Mouse (Mus musculus) intestine, embryonic 16.5 days (tissue): Measurements from ENCODE around the gene Sntb2. TPM values are rescaled to one million over a fixed set of nuclear protein-coding genes. Genes with fewer than 3 reads are reported as not detected.
"Not testable (repeated sequence)": the region's sequence is repeated elsewhere in the genome, so short reads cannot be mapped to it uniquely, and the experiment has no call there.

ENCODE experiments used
- ATAC-seq: fragments of 200-750 bp; cut with Nextera tagmentation; 2 replicates; pipeline ENCODE4 v1.8.0; 2017; ENCODE audit warnings: moderate TSS enrichment, moderate library complexity
- H3K27ac ChIP-seq: fragments of 300-500 bp; sonication (generic); 2 replicates; pipeline ENCODE4 v1.5.1; 2014; ENCODE audit warnings: mild to moderate bottlenecking, low read length
- H3K27me3 ChIP-seq: fragments of 300-500 bp; sonication (generic); replicated peaks from 2 replicates; pipeline ENCODE4 v1.6.1; 2014; ENCODE audit warnings: low read length, control low read depth, mixed read lengths; ENCODE audit not compliant: control insufficient read depth, insufficient read depth
- H3K36me3 ChIP-seq: fragments of 300-500 bp; sonication (generic); 2 replicates; pipeline ENCODE4 v1.6.1; 2014; ENCODE audit warnings: low read length, control low read depth; ENCODE audit not compliant: control insufficient read depth, insufficient read depth
- H3K4me1 ChIP-seq: fragments of 300-500 bp; sonication (generic); 2 replicates; pipeline ENCODE4 v1.6.1; 2014; ENCODE audit warnings: low read length, control low read depth, mixed read lengths; ENCODE audit not compliant: control insufficient read depth, insufficient read depth
- H3K4me2 ChIP-seq: fragments of 300-500 bp; sonication (generic); 2 replicates; pipeline ENCODE4 v1.6.1; 2014; ENCODE audit warnings: low read depth, low read length, control low read depth
- H3K4me3 ChIP-seq: fragments of 300-500 bp; sonication (generic); 2 replicates; pipeline ENCODE4 v1.5.1; 2014; ENCODE audit warnings: mild to moderate bottlenecking, low read length
- H3K9ac ChIP-seq: fragments of 300-500 bp; sonication (generic); 2 replicates; pipeline ENCODE4 v1.6.1; 2014; ENCODE audit warnings: low read depth, low read length
- H3K9me3 ChIP-seq: fragments of 300-500 bp; sonication (generic); 2 replicates; pipeline ENCODE4 v1.6.1; 2016; ENCODE audit warnings: low read length, control low read depth; ENCODE audit not compliant: control insufficient read depth
- WGBS: fragments of 180-500 bp; shearing (Covaris S2); extraction: QIAGEN DNeasy Blood & Tissue Kit; methylation state at CpG from one replicate; pipeline ENCODE4 v1.1.7; 2014; 5-methylcytosine and 5-hydroxymethylcytosine counted together
- polyA plus RNA-seq: library from polyadenylated mRNA; unstranded; fragments of >200 nt; fragmentation: Nextera tagmentation; extraction: Ambion mirVana; gene quantifications from 2 replicates; pipeline ENCODE4 v1.2.1, GENCODE M21; 2015

Sntb2 gene
- polyA plus RNA-seq, 1 experiment from 2014 or later: 8.5 TPM

DNA sequence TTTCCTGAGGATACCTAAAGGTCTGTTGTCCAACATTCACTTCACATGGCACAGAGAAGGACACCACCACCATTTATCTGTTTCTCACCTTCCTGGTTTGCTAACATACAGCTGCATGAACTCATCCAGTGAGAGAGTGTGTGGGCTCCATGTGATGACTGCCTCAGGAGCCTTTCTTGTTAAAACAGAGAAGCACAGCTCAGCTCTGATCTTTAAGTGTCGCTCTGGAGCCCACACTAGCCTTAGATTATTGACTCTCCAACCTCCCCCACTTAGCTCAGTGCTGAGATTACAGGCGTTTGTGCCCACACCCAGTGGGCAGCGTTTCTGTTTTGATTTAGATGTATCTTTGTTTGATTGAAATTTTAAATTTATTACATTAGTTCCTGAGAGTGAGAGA lies 72.2 kb downstream of the Sntb2 start:
- ATAC-seq: no peak
- no peaks in the 10 kb centered on the region for H3K4me1 ChIP-seq
- WGBS: 77% methylated on average over 3 of the region's 3 CpGs
- H3K9ac ChIP-seq: no peak overlapping the region
- H3K27ac ChIP-seq: no peak overlapping the region
- no peak overlapping the region for H3K4me2 ChIP-seq
- no peaks in the 10 kb centered on the region for H3K27me3 ChIP-seq
- no peak overlapping the region for H3K4me3 ChIP-seq
- H3K9me3 ChIP-seq: no peaks in the 10 kb centered on the region
- no peaks in the 10 kb centered on the region; the same call in 1 of the 2 replicates for H3K36me3 ChIP-seq

DNA sequence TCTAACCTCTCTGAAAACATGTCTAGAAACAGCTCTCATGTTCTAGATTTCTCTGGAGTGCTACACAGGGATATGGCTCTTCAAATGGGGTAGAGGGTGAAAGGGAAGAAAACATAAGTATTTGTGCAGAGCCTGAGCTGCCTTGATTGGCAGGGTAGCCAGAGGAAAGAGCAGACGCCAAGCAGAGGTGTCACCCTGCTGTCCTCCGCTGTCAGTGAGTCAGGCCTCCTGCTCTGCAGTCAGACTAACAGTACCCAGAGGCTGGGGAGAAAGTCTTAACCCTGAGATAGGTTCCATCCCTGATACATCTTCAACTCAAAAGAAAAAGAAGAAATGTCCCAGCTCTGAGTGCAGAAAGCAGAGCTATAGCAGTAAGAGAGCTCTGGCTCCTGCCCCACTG lies 77.1 kb downstream of the Sntb2 start:
- ATAC-seq: no peak

DNA sequence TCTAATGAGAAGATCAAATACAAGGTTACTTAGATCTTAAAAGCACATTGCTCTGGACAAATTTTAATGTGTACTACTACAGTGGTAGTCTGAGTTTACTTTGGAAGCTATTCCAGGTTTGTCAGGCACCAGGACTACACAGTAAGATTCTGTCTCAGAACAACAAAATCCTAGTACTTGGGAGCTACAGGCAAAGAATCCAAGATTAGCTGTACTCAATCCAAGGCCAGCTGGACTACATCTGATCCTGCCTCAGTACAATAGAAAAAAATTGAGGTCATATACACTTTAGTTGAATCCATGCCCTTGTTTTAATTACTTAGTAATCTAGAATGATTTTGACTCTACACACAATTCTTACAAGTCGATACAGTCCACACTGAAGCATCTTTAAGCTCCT lies 79.4 kb downstream of the Sntb2 start:
- no peak for ATAC-seq
- H3K36me3 ChIP-seq: no peaks in the 10 kb centered on the region; the same call in 1 of the 2 replicates
- no peaks in the 10 kb centered on the region for H3K9me3 ChIP-seq
- no peaks in the 10 kb centered on the region for H3K4me1 ChIP-seq
- no peak overlapping the region for H3K4me3 ChIP-seq
- 91% methylated on average over 1 of the region's 1 CpGs for WGBS
- H3K27ac ChIP-seq: no peak overlapping the region
- no peaks in the 10 kb centered on the region for H3K27me3 ChIP-seq
- H3K9ac ChIP-seq: no peak overlapping the region
- H3K4me2 ChIP-seq: no peak overlapping the region

More for the DNA sequence above, 77.1 kb downstream of the Sntb2 start:
- no peak overlapping the region for H3K4me2 ChIP-seq
- no peaks in the 10 kb centered on the region for H3K9me3 ChIP-seq
- H3K27ac ChIP-seq: no peak overlapping the region
- H3K4me3 ChIP-seq: no peak overlapping the region
- no peaks in the 10 kb centered on the region for H3K27me3 ChIP-seq
- WGBS: 90% methylated on average over 2 of the region's 2 CpGs
- no peaks in the 10 kb centered on the region; the same call in 1 of the 2 replicates for H3K36me3 ChIP-seq
- no peaks in the 10 kb centered on the region for H3K4me1 ChIP-seq
- no peak overlapping the region for H3K9ac ChIP-seq

DNA sequence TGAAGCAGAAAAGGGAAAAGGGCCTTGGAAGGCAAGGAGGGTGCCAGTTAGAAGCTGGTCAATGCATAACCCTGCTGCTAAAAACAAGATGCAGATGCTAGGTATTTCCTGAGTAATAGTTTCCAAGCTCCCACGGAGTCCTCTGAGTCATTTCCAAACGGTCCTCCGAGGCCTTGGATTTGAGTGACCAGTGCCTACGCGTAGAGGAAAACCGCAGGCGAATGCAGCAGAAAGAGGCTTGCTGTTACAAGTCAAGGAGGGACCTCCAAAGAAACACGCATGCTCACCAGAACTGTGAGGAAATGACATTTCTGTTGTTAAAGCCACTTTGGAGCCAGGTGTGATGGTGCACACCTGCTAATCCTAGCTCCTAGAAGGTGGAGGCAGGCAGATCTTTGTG lies 87.9 kb downstream of the Sntb2 start:
- H3K4me2 ChIP-seq: no peak overlapping the region
- WGBS: 92% methylated on average over 8 of the region's 8 CpGs

DNA sequence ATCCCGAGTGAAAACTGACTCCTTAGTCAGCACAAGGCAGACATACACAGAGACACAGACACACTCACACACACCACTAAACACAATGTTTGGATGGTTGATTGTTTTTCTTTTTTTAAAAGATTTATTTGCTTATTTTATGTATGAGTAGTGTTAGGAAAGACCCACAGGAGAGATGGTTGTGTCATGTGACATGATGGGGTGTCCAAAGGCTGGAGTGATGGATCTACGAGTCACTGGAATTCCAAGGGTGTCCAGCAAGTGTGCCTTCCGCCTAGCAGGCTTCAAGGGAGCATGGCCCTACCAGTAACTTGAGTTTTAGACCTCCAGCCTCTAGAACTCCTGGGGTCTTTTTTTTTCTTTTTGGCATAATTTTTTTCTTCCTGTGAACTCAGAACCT lies 93.8 kb downstream of the Sntb2 start:
- Histone ChIP-seq H3K4me1 (peaks cover 14% of the 10 kb centered on the region), H3K4me3 (no peak overlapping the region), H3K36me3 (no peaks in the 10 kb centered on the region), H3K4me2 (no peak overlapping the region), H3K27ac (no peak overlapping the region), H3K9me3 (no peaks in the 10 kb centered on the region), H3K27me3 (no peaks in the 10 kb centered on the region), H3K9ac (no peak overlapping the region)
- no peak for ATAC-seq
- WGBS: 75% methylated on average over 3 of the region's 3 CpGs

More for the DNA sequence above, 87.9 kb downstream of the Sntb2 start:
- H3K9me3 ChIP-seq: no peaks in the 10 kb centered on the region
- no peak overlapping the region for H3K9ac ChIP-seq
- H3K36me3 ChIP-seq: no peaks in the 10 kb centered on the region
- no peaks in the 10 kb centered on the region for H3K4me1 ChIP-seq
- no peak for ATAC-seq
- no peak overlapping the region for H3K4me3 ChIP-seq
- no peak overlapping the region for H3K27ac ChIP-seq
- no peaks in the 10 kb centered on the region for H3K27me3 ChIP-seq

DNA sequence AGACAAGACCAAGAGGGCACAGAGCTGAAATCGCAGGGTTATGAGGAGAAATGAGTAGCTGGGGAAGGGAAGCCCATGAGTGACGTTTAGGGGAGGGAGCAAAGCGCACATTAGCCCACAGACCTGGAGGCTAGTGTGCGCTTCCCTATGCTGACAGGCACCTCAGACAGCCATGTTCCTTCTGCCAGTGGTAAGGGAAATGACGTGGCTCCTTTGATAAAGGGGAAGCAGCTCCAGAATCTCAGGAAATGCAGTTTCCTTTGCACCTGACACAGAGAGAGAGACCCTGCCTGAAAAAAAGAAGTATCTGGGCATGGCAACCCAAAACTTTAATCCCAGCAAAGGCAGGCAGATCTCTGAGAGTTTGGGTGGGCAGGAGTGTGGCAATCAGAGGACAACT lies 94.5 kb downstream of the Sntb2 start:
- Histone ChIP-seq H3K27ac (no peak overlapping the region), H3K4me3 (no peak overlapping the region), H3K9me3 (no peaks in the 10 kb centered on the region), H3K36me3 (no peaks in the 10 kb centered on the region), H3K9ac (no peak overlapping the region), H3K4me1 (peaks cover 14% of the 10 kb centered on the region), H3K4me2 (no peak overlapping the region), H3K27me3 (no peaks in the 10 kb centered on the region)
- no peak for ATAC-seq
- WGBS: 65% methylated on average over 5 of the region's 5 CpGs

DNA sequence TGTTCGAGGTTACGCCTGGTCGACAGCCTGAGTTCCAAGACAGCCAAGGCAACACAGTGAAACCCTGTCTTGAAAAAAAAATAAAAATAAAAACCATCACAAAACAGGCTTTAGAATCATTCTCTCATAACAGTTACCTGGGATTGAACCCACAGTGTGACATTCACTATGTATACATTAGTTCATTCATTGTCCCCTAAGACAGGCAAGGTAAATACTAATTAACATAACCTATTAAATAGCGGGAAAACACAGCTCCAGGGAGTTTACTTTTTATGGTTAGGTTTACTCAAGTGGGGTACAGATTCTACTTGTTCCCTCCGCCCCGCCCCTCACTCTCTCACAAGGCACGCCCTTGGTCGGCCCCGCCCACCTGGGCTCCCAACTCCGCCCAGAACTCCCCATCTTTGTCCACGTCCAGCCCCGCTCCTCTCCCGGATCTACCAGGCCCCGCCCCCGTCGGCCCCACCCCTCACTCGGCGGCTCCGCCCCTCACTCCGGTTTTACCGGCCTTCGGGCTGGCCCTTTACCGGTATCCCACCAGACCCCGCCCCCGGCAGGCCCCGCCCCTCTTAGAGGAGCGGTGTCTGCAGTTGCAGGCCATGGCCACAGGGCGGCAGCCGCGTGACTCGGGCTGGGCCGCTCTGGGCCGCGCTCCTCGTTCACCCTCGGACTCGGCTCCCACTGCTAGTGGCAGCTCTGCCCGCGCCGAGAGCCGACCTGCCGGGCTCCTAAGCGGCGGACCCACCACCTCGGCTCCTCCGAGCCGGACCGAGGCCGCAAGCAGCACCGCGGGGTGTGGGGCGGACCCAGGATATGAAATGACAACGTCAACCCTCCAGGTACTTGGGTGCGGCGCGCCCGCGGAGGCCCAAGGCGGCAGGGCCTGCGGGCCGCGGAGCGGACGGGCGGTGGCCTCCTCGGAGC lies 95.4 kb downstream of the Sntb2 start, which contains the start of gene Vps4a:
Vps4a (plus strand) TSS at position 573 of the 927 bp plus-strand sequence.
- no peaks in the 10 kb centered on the region for H3K27me3 ChIP-seq
- H3K27ac ChIP-seq: peak within 1 kb of the TSS; percentile 87
- H3K36me3 ChIP-seq: no peaks in the 10 kb centered on the region
- peak within 1 kb of the TSS; percentile 99 for H3K9ac ChIP-seq
- H3K4me3 ChIP-seq: peak within 1 kb of the TSS; percentile 97
- H3K4me1 ChIP-seq: peaks cover 14% of the 10 kb centered on the region
- peak; percentile 96 for ATAC-seq
- H3K4me2 ChIP-seq: peak within 1 kb of the TSS; percentile 61
- 4% methylated on average over 59 of the region's 66 CpGs for WGBS
- H3K9me3 ChIP-seq: no peaks in the 10 kb centered on the region

DNA sequence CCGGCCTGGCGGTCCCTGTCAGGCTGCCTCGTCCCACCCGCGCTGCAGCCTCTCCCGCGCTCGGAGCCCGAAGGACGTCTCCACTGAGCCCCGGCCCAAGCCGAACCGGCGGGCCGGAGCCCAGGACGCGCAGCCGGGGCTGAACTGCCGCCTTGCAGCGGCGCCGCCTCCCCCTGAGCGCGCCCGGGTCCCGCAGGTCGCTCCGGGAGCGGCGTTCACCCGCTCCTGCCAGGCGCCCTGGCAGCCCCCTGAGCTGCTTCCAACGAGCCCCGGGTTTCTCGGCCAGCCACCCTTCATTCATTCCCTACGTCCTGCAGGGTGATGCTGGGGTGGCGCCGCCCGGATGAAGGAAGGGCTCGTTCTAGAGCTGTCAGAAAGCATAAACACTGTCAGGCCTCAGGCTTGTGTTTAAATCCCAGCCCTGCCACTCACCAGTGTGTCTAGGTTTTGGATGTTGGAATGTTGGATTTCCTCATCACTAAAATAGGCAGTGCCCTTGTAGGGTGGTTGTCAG lies 96.1 kb downstream of the Sntb2 start:
- peak overlapping the region; percentile 99 for H3K9ac ChIP-seq
- H3K36me3 ChIP-seq: no peaks in the 10 kb centered on the region
- ATAC-seq: 0 out of 2 replicates have a peak, but pooled peaks have one; percentile 2
- WGBS: under 1% methylated on average over 40 of the region's 40 CpGs
- H3K9me3 ChIP-seq: no peaks in the 10 kb centered on the region
- peak overlapping the region; percentile 87 for H3K27ac ChIP-seq
- peaks cover 14% of the 10 kb centered on the region for H3K4me1 ChIP-seq
- peak overlapping the region; percentile 61 for H3K4me2 ChIP-seq
- H3K4me3 ChIP-seq: peak overlapping the region; percentile 97
- H3K27me3 ChIP-seq: no peaks in the 10 kb centered on the region

DNA sequence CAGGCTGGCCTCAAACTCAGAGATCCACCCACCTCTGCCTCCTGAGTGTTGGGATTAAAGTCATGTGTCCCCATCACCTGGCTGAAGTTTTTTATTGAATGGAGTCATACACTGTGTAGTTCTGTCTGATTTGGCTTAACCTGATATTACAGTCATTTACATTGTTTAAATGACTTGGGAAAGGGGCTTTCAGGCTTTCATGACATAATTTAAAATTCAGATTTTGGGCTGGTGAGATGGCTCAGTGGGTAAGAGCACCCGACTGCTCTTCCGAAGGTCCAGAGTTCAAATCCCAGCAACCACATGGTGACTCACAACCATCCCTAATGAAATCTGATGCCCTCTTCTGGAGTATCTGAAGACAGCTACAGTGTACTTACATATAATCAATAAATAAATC lies 98.1 kb downstream of the Sntb2 start:
- not testable (repeated sequence) for H3K27ac ChIP-seq, H3K9ac ChIP-seq, H3K36me3 ChIP-seq, H3K27me3 ChIP-seq, ATAC-seq, H3K9me3 ChIP-seq, H3K4me3 ChIP-seq, H3K4me2 ChIP-seq
- 93% methylated on average over 2 of the region's 2 CpGs for WGBS
- H3K4me1 ChIP-seq: peaks cover 14% of the 10 kb centered on the region
